Mouse (Mus musculus): ENCODE measurements around the gene Hoxc8.
A peak's percentile ranks its signal among the peaks of the same experiment; 100 is the strongest.

Gene Hoxc8

GRCm38 (mm10) chr15:102990461-102991397 is at the start of gene Hoxc8:
Hoxc8 (plus strand) TSS chr15:102990607.
- no peak for DNase-seq (ENCODE audit: low read depth, low spot score)

- no peak for DNase-seq (ENCODE audit: low read depth, low spot score)
Measured at GRCm38 (mm10) chr15:102942739-102943467, 47.5 kb upstream of the Hoxc8 start.

DNA sequence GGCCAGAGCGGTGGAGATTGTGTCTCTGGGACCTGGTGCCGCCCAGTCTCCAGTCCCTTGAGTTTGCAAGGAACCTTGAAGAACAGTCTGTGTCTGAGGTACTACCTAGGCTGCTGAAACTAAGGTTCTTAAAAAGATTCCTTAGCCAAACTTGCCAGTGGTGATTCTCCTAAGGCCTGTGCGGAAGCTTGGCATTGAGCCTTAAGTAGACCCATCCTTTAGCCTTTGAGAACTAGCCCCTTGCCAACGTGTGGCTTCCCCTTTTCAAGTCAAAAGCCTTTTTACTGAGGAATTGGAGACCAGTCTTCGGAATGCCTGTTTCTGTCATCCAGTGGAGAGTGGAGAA is 47.0 kb upstream of the Hoxc8 start:
- DNase-seq (ENCODE audit: low read depth, low spot score) = no peak

DNA sequence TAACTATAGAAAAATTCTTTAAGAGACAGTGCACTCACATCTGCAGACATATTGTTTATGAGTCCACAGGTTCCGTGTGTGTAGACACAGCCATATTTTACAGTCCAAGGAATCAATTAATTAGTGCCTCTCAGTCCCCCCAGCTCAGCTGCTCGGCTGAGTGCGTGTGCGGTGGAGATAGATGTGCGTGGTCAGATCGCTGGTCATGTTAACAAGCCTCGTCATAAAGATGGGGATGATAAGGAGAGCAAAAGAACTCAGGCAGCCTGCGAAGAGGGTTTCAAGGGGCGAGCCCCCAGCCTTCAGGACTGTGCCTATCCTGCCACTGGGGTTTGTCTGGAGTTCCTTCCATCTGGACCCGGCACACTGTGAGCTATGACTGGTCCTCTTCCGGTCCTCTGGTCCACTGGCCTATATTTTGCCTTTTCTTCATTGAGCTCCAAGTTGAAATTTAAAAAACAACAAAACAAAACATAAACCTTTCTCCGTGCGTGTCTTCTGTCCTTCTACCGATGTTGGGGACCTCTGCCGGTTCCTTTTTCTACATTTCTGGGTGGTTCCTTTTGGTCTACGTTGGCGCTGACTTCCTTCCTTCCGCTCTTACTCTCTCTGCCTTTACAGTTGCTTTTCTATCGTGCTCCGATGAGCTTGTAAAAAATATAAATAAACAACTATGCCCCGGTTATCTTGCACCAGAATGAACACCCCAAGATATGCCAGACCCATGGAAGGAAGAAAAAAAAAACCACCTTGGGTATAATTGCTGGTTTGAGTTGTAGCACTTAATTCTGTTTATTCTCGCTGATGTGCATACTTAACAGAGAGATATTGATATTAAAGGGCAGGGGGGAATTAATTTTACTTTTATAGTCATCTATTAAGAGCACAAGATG is 45.0 kb upstream of the Hoxc8 start:
- DNase-seq (ENCODE audit: low read depth, low spot score) = no peak

GRCm38 (mm10) chr15:102947276-102947675 is 43.1 kb upstream of the Hoxc8 start:
- DNase-seq (ENCODE audit: low read depth, low spot score) = no peak

DNA sequence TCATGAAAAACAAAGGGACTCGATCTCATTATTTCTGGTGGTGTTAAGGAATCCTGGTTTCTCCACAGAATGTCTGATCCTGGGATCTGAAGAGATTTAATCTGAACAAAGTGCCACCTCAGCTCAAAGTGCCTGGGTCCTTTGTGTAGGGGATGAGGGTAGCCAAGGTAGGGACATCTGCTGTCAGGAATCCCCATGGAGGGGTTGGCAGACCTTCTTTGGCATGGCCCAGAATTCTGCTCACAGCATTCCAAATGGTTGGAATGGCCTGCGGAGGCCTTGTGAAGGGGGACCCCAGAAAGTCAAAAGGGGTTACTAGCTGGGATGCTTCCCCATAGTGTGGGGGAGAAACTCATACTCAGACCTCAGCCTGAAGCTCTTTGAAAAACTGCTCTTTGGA is 41.6 kb upstream of the Hoxc8 start:
- no peak for DNase-seq (ENCODE audit: low read depth, low spot score)

- DNase-seq (ENCODE audit: low read depth, low spot score) = no peak
Measured at GRCm38 (mm10) chr15:102949696-102950095, 40.7 kb upstream of the Hoxc8 start.

DNA sequence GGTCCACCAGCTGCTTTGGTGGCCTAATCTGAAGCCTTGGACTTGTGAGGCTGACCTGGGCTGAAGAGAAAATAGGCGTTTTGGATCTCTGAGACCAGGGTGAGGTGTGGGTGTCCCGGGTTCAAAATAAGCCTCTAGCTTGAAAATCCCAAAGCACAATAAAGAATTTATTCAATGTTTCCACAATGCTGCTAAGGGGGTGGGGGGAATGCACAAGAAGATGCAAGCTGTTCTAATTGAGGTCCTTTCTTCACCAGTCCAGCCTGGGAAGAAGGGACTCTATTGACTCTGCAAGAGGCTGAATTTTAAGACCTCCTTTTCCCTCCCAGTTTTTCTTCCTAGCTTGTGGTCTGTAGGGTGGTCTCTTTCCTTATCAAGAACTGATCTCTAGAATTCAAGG is 39.5 kb upstream of the Hoxc8 start:
- DNase-seq (ENCODE audit: low read depth, low spot score) = no peak

- no peak for DNase-seq (ENCODE audit: low read depth, low spot score)
Measured at GRCm38 (mm10) chr15:102953561-102953960, 36.8 kb upstream of the Hoxc8 start.

DNA sequence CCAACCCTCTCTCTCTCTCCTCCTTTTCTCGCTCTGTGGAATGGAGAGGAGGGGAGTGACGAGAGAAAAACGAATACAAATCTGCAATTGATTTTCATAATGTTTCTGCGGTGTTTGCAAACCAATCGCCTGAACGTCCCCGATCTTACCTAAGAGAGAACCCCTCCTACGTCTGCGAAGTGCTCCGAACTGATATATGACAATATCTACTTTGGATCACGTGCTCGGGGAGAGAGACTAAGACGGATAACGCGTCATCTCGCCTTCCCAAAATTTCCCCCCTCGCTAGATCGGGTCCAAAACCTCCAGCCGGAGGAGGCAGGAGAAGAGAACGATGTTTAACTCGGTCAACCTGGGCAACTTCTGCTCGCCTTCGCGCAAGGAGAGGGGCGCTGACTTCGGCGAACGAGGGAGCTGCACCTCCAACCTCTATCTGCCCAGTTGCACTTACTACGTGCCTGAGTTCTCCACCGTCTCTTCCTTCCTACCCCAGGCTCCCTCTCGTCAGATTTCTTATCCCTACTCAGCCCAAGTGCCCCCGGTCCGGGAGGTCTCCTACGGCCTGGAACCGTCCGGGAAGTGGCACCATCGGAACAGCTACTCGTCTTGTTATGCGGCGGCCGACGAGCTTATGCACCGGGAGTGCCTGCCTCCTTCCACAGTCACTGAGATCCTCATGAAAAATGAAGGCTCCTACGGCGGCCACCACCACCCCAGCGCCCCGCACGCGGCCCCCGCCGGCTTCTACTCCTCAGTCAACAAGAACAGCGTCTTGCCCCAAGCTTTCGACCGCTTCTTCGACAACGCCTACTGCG is 36.0 kb upstream of the Hoxc8 start, which contains the start of gene Hoxc11:
Hoxc11 (plus strand) TSS at position 236 of the 815 bp plus-strand sequence.
- DNase-seq (ENCODE audit: low read depth, low spot score) = peak; percentile 45

- peak; percentile 40 for DNase-seq (ENCODE audit: low read depth, low spot score)
Measured at GRCm38 (mm10) chr15:102955007-102955382, 35.4 kb upstream of the Hoxc8 start.

DNA sequence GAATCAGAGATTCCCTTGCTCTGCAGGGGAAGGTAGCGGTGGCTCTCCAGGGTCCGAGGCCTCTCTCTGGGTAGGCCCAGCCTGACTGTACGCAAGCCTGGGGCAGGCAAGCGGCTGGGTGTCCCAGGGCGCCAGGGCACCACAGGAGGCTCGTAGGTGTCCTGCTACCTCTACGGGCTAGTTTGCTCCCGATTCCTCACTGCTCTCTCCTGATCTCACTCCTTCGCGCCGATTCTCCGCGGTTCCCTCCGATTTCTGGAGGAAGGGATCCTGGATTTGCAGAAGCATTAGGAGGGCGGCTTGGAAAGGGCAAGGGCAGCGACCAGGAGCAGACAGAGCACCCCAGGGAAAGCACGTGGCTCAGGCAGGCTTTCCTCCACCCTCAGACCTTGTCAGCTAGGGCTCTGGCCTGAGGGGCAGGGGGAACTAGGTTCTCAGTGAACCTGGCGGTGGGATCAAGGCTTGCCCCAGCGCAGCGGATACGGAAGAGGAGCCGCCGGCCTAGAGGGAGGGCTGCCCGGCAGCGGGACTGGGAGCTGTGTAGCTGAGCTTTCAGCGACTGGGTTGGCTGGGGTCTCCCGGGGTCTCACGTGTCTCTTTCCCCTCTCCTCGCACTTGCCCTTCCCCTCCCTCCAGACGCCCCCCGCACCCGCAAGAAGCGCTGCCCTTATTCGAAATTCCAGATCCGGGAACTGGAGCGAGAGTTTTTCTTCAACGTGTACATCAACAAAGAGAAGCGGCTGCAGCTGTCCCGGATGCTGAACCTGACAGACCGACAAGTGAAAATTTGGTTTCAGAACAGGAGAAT is 34.4 kb upstream of the Hoxc8 start:
- peak; percentile 44 for DNase-seq (ENCODE audit: low read depth, low spot score)

DNA sequence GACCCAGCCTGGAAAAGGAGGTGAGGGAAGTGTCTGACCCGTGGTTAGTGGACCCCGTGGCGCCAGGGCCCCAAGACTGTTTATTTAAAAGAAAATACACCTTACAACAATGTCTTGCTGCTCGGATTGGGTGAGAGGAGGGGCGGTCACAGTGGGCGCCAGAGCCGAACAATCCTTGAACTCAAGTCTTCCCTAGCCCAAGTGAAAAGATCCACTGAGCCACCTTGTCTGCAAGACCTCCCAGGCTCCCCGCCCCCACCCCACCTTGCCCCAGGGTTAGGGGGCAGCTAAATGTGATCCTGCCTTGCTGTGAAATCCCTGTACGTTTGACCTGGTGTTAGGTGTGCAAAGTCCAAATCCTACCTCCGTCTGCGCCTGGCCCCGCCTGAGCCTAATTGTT is 33.5 kb upstream of the Hoxc8 start:
- DNase-seq (ENCODE audit: low read depth, low spot score) = no peak

- DNase-seq (ENCODE audit: low read depth, low spot score) = no peak
Measured at GRCm38 (mm10) chr15:102959663-102960191, 30.7 kb upstream of the Hoxc8 start.

GRCm38 (mm10) chr15:102961728-102962127 is 28.7 kb upstream of the Hoxc8 start:
- peak; percentile 46 for DNase-seq (ENCODE audit: low read depth, low spot score)

DNA sequence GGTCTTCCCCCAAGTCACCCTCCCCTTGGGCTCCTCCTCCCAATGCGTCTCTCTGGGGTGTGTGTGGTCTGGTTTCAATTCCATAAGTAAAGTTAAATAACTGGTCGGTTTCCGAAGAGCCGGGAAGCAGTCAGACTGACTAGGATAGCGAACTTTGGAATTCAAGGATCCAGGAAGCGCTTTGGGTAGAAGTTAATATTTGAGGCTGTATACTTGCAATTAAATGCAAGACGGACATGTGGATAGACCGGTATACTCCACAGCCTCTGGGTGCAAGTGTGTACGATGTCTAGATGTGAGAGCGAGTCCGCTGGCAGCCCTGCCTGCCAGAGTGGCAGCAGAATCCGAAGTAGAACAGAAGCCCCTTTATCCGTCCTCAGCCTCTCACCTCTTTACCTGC is 27.9 kb upstream of the Hoxc8 start:
- DNase-seq (ENCODE audit: low read depth, low spot score) = no peak

DNA sequence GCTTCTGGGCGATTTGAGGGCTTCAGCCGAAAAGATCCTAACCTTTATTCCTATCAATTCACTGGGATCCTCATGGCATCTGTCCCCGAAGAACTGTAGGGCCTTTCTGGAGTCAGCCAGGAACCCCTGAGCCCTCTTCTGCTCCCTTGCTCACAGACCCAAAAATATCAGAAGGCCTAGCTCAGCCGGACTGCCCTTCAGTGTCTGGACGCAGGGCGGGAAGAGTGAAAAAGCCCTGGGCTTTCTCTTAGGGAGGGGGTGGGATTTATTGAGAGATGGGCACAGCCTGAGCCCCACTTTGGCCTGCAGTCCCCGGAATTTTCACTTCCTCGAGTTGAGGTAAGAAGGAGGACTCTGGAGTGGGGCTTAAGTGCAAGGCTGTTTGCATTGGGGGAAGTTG is 27.1 kb upstream of the Hoxc8 start:
- no peak for DNase-seq (ENCODE audit: low read depth, low spot score)

DNA sequence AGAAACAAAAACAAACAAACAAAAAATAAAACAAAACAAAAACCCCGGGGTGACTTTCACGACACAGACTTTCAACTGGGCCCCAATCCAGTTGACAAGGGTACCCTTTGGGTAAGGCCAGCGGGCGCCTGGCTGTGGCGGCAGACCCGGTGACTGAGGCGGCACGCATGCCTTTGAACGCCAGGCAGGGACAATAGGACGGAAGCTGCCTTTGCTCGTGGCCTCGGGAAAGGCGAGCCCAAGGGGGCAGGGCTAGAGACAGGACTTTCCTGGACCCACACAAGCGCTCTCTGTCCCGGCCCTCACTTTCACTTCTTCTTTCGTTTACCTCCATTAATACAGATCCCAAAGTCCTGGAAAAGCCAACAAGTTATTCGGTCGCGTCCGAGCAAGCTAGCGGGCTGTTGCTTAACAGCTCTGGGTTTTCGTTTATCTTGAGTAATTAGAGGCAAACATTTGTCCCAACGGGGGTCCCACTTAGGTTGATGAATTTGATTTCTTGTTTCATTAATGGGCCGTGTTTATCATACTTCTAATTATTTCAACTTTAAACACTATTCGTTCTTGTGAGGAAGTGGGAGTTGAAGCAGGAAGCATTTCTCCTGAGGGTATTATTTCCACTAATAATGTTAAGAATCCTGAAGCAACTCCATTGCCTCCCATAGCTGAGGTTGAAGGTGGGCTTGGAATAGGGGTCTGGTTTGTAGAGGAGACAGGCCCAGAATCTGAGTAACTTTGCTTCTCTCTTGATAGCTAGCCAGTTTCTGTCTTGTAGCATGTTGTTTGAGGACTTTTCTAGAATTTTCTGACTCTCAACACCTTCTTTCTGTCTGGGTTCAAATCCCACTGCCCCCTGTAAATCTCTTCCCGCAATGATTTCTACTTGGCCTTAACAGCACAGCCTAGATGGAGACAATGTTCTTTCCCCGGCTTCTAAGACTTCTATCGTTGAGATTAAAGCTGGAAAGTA is 26.5 kb upstream of the Hoxc8 start:
- DNase-seq (ENCODE audit: low read depth, low spot score) = peak; percentile 83

All from skeletal muscle tissue, adult 2 months (tissue).